ENCODE assay signal across 9 mouse cellular contexts in the genomic region with DNA sequence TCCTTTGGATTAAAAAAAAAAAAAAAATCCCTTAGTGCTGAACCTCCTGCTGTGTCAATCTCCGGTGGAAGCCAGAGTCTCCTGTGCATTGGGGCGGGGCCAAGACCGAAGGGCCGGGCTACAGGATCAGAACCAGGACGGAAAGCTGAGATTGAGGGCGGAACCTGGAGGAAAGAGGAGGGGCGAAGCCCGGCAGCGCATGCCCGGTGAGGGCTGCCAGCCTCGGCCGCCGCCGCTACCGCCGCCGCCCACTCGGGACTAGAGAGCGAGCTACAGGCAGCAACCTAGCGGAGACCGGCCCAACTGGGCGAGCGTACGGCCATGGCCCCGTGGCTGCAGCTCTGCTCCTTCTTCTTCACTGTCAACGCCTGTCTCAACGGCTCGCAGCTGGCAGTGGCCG. TPM values are rescaled to one million over a fixed set of nuclear protein-coding genes. Genes with fewer than 3 reads are reported as not detected.
DNase-seq lines count a peak whose midpoint lies in the region; ATAC-seq lines count a peak whose summit lies in the region.
"Had no signal": no experiment of that assay in that cellular context is flagged by ENCODE, and none has a peak within 500 bp of the region (broad histone marks: within the 10 kb centered on the region; RNA-seq: fewer than 3 reads in every experiment).

Gene Il17rd, plus strand, starts transcription at position 159 of the 400 bp plus-strand sequence.

- H3K4me1 ChIP-seq in hindbrain, embryonic 13.5 days (replicated peaks), result peaks cover 18% of the 10 kb centered on the region

- H3K27ac ChIP-seq in hindbrain, embryonic 13.5 days, result peak within 1 kb of the TSS; percentile 55
- H3K27ac ChIP-seq: macrophage had no signal

- H3K27me3 ChIP-seq in hindbrain, embryonic 13.5 days, result peaks cover 38% of the 10 kb centered on the region

- peak; percentile 95 for DNase-seq in Muller cell, postnatal 12 days (ENCODE audit: inconsistent ontology term)
- DNase-seq in cerebellum, postnatal 10 days, result peak; percentile 84 to 91
- peak; percentile 57 to 76 for DNase-seq in frontal cortex, postnatal 25 days (ENCODE audit: low spot score in 2 of 2)
- DNase-seq in layer of hippocampus, postnatal 25 days (ENCODE audit: extremely low spot score in 1 of 2, low spot score in 1 of 2), result peak; percentile 64 to 69
- peak; percentile 92 for DNase-seq in lung, postnatal 14 days
- DNase-seq in retina, adult 2 months (ENCODE audit: low read depth, low spot score), result peak; percentile 65
- DNase-seq in thymus, postnatal 25 days, result peak; percentile 69

- H3K9me3 ChIP-seq in hindbrain, embryonic 13.5 days, result no peaks in the 10 kb centered on the region

- ATAC-seq in hindbrain, embryonic 13.5 days (ENCODE audit: low FRiP score), result peak; percentile 92

- H3K4me3 ChIP-seq in hindbrain, embryonic 13.5 days, result peak within 1 kb of the TSS; percentile 60

- H3K9ac ChIP-seq in hindbrain, embryonic 13.5 days, result peak within 1 kb of the TSS; percentile 83

- under 1% methylated on average over 29 of the region's 29 CpGs for WGBS in hindbrain, embryonic 13.5 days

- H3K4me2 ChIP-seq in hindbrain, embryonic 13.5 days, result peak within 1 kb of the TSS; percentile 96

- H3K36me3 ChIP-seq in hindbrain, embryonic 13.5 days, result no peaks in the 10 kb centered on the region

RNA-seq across cellular contexts. Expression of gene Il17rd, which starts in this region (rescaled TPM):
- 2.8 and 3.4 TPM in 2 replicates for polyA plus RNA-seq in hindbrain, embryonic 13.5 days (2015; fragmentation: Nextera tagmentation; extraction: Ambion mirVana)
- total RNA-seq in layer of hippocampus, postnatal 25 days (2021), result 1 to 10 TPM; 3.1 to 3.9 TPM

Comparison
In these comparisons a context has a peak if more than half of its experiments do, and no peak if none do; other contexts are left out.
1. Peak in every context shown above with its lines: DNase-seq, ATAC-seq, H3K4me3 ChIP-seq and H3K27ac ChIP-seq.